Mouse (Mus musculus) lung, postnatal 0 days (tissue): ENCODE measurements around the gene Acox3. TPM values are rescaled to one million over a fixed set of nuclear protein-coding genes. Genes with fewer than 3 reads are reported as not detected.

ENCODE experiments used
- ATAC-seq: fragments of 200-750 bp; cut with Nextera tagmentation; 2 replicates; pipeline ENCODE4 v1.8.0; 2017; ENCODE audit warnings: moderate library complexity
- DNase-seq: peaks from one replicate; pipeline ENCODE4 v3.0.0-alpha.2; 2016; ENCODE audit warnings: low spot score
- H3K27ac ChIP-seq: fragments of 300-500 bp; sonication (generic); 2 replicates; pipeline ENCODE4 v1.5.1; 2014; ENCODE audit warnings: antibody characterized with exemption, mild to moderate bottlenecking, low read length, mixed read lengths
- H3K27me3 ChIP-seq: fragments of 300-500 bp; sonication (generic); replicated peaks from 2 replicates; pipeline ENCODE4 v1.6.1; 2014; ENCODE audit warnings: low read length, mixed read lengths; ENCODE audit not compliant: insufficient read depth
- H3K36me3 ChIP-seq: fragments of 300-500 bp; sonication (generic); 2 replicates; pipeline ENCODE4 v1.6.1; 2014; ENCODE audit warnings: low read length, mixed read lengths; ENCODE audit not compliant: insufficient read depth
- H3K4me1 ChIP-seq: fragments of 300-500 bp; sonication (generic); 2 replicates; pipeline ENCODE4 v1.6.1; 2014; ENCODE audit warnings: antibody characterized with exemption, low read depth, low read length, mixed read lengths; ENCODE audit not compliant: insufficient read depth
- H3K4me2 ChIP-seq: fragments of 300-500 bp; sonication (generic); replicated peaks from 2 replicates; pipeline ENCODE4 v1.6.1; 2014; ENCODE audit warnings: low read depth, mild to moderate bottlenecking, low read length, moderate library complexity, mixed read lengths
- H3K4me3 ChIP-seq: fragments of 300-500 bp; sonication (generic); 2 replicates; pipeline ENCODE4 v1.5.1; 2014; ENCODE audit warnings: low read depth, low read length
- H3K9ac ChIP-seq: fragments of 300-500 bp; sonication (generic); replicated peaks from 2 replicates; pipeline ENCODE4 v1.6.1; 2014; ENCODE audit warnings: low read depth, mild to moderate bottlenecking
- H3K9me3 ChIP-seq: fragments of 300-500 bp; sonication (generic); 2 replicates; pipeline ENCODE4 v1.6.1; 2016; ENCODE audit warnings: low read length, mixed read lengths
- CTCF ChIP-seq: IDR thresholded peaks from 2 replicates; pipeline ENCODE4 v1.5.1; 2016; ENCODE audit warnings: antibody characterized with exemption, mild to moderate bottlenecking
- EP300 ChIP-seq: IDR thresholded peaks from 2 replicates; pipeline ENCODE4 v1.6.1; 2016; ENCODE audit warnings: antibody characterized with exemption, mild to moderate bottlenecking, control low read depth
- WGBS: fragments of 180-500 bp; shearing (Covaris S2); extraction: QIAGEN DNeasy Blood & Tissue Kit; methylation state at CpG from one replicate; pipeline ENCODE4 v1.1.7; 2014; 5-methylcytosine and 5-hydroxymethylcytosine counted together
- polyA plus RNA-seq: library from polyadenylated mRNA; unstranded; fragments of >200 nt; fragmentation: Nextera tagmentation; extraction: Ambion mirVana; gene quantifications from 2 replicates; pipeline ENCODE4 v1.2.1, GENCODE M21; 2015

The Acox3 gene
- polyA plus RNA-seq, 1 experiment from 2014 or later, result 15.9 TPM

DNA sequence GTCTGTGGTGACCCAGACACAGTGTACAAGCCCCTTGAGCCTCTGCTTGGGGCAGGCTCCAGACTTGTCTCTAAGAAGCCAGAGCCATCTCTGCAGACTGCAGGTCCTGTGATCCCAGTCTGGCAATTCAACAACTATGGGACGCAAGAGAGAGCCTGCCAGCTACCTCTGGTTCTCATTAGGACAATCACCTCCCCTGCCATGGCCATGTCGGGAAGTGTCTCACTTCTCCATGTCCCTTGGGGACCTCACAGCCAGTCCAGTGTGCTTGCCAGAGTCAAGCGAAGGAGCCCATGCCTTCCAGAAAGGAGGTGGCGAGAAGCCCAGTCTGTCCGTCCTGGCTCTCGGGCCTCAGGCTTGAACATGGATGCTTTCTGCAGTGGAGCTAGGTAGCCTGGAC is 50.0 kb downstream of the Acox3 start:
- Histone ChIP-seq H3K4me3 (no peak overlapping the region), H3K36me3 (no peaks in the 10 kb centered on the region), H3K27ac (no peak overlapping the region), H3K9ac (no peak overlapping the region), H3K27me3 (no peaks in the 10 kb centered on the region), H3K4me1 (no peaks in the 10 kb centered on the region), H3K4me2 (no peak overlapping the region), H3K9me3 (no peaks in the 10 kb centered on the region)
- TF ChIP-seq EP300, result no peak
- TF ChIP-seq CTCF, result no peak
- DNase-seq (no peak), ATAC-seq (no peak)
- WGBS, result 86% methylated on average over 6 of the region's 6 CpGs

DNA sequence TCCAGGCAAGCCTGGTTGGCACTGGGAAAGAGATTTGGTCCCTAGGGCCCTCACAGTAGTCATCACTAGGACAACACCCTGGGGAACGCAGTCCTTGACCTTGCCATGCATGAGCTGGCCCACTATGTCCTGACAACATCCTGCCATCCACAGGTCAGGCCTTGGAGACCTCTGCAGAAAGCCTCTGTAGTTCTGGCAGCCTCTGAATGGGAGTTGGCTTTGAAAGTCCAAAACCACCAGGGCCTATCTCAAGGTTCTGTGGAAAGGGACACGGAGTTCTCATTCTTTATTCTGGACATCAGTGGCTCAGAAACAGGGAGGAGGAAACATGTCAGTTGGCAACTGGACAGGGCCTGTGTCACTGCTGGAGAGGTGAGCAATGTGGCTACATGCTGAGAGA is 53.2 kb downstream of the Acox3 start:
- Histone ChIP-seq H3K4me3 (no peak overlapping the region), H3K36me3 (no peaks in the 10 kb centered on the region), H3K9me3 (no peaks in the 10 kb centered on the region), H3K4me1 (no peaks in the 10 kb centered on the region), H3K9ac (no peak overlapping the region), H3K27me3 (no peaks in the 10 kb centered on the region), H3K4me2 (no peak overlapping the region), H3K27ac (no peak overlapping the region)
- TF ChIP-seq CTCF (no peak), EP300 (0 out of 2 replicates have a peak, but pooled peaks have one; percentile 13)
- WGBS, result 71% methylated on average over 2 of the region's 2 CpGs
- ATAC-seq (peak; percentile 23; the same call in 1 of the 2 replicates), DNase-seq (peak; percentile 17)

DNA sequence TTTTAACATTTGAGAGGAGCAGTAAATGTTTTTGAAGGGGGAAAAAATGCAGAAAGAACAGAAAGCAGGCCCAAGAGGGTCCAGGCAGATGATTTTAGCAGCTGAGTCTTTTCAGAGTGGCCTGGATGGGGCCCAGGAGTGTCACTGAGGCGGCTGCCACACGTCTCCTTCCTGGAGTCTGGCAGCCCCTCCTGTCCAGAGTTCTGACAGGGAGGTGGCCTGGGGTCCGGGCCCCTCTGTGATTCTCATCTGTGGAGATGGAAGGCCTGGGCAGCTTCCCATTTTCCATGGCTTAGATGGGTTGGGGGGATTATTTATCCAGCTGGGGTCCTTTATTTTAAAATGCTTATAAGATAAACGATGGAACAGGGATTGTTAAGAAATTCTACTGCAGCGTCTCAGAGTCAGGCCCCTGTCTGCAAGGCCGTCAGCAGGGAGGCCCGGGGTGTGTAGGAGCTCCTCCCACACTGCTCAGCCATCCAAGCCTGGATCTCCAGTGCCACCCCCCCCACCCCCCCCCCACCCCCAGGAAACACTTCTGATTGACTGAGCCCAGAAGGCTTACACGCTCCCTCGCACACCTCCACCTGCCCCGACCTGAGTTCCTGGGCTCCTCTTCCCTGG is 59.2 kb downstream of the Acox3 start:
- Histone ChIP-seq H3K9ac (no peak overlapping the region), H3K4me2 (no peak overlapping the region), H3K9me3 (no peaks in the 10 kb centered on the region), H3K4me3 (no peak overlapping the region), H3K36me3 (no peaks in the 10 kb centered on the region), H3K4me1 (peaks cover 13% of the 10 kb centered on the region; the same call in 1 of the 2 replicates), H3K27ac (no peak overlapping the region), H3K27me3 (no peaks in the 10 kb centered on the region)
- no peak for TF ChIP-seq CTCF
- no peak for TF ChIP-seq EP300
- ATAC-seq (peak; percentile 71), DNase-seq (peak; percentile 73)
- WGBS, result 29% methylated on average over 10 of the region's 10 CpGs

DNA sequence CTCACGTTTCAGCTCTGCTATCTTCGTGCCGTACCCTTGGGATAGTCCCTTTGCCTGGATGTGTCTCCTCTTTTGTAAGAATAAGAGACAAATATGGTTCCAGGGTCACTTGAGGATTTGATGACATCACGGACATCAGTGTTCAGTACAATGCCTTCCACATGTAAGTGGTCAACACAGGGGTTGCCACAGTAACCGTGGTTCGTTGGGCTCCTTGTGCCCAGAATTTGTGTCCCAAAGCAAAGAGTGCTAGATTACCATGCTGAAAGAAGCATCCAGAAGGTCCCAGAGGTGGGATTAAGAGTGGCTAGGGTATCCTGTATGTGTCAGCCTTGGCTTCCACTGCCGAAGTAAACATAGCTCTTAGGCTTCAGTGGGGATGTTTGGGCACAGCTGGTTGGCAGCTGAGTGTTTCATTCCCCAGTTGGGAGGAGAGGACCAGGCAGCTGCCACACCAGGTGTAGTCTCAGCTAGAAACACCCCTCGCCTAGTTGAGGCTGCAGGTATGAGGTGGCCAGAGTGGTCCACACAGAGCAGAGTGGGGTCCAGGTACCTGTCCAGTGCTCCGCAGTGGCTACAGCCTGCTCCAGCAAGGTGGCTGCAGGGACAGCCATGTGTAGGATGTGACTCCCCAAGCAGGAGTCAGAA is 60.7 kb downstream of the Acox3 start:
- no peak overlapping the region for H3K9ac ChIP-seq
- WGBS, result 80% methylated on average over 9 of the region's 9 CpGs
- no peak overlapping the region for H3K27ac ChIP-seq
- H3K9me3 ChIP-seq, result no peaks in the 10 kb centered on the region
- no peak for DNase-seq
- ATAC-seq, result no peak
- no peaks in the 10 kb centered on the region for H3K27me3 ChIP-seq
- H3K4me2 ChIP-seq, result no peak overlapping the region
- TF ChIP-seq CTCF, result no peak
- no peak for TF ChIP-seq EP300
- H3K4me3 ChIP-seq, result no peak overlapping the region
- H3K4me1 ChIP-seq, result peaks cover 13% of the 10 kb centered on the region; the same call in 1 of the 2 replicates
- no peaks in the 10 kb centered on the region for H3K36me3 ChIP-seq

DNA sequence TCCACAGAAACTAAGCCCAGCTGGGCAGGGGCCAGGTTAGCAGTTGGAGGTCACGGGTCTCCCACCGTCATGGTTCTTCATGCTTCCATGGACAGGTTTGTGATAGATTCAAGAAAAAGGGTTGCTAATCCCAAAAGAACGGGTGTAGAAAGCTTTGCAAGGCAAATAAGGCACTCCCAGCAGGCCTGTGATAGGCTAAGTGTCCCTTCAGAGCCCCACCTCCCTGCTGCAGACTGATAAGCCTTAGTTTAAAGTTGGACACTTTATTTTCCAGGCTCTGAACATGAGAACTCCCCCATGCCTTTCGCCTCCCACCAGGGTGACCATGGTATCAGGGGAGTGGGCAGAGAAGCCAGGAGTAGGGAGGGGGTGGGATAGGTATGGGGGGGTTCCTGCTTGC is 61.2 kb downstream of the Acox3 start:
- ATAC-seq, result no peak
- Histone ChIP-seq H3K27me3 (no peaks in the 10 kb centered on the region), H3K36me3 (no peaks in the 10 kb centered on the region), H3K27ac (no peak overlapping the region), H3K9me3 (no peaks in the 10 kb centered on the region), H3K4me1 (peaks cover 13% of the 10 kb centered on the region; the same call in 1 of the 2 replicates), H3K4me2 (no peak overlapping the region), H3K9ac (no peak overlapping the region), H3K4me3 (no peak overlapping the region)
- peak; percentile 33 for DNase-seq
- WGBS, result 50% methylated on average over 4 of the region's 4 CpGs
- no peak for TF ChIP-seq EP300
- TF ChIP-seq CTCF, result no peak

DNA sequence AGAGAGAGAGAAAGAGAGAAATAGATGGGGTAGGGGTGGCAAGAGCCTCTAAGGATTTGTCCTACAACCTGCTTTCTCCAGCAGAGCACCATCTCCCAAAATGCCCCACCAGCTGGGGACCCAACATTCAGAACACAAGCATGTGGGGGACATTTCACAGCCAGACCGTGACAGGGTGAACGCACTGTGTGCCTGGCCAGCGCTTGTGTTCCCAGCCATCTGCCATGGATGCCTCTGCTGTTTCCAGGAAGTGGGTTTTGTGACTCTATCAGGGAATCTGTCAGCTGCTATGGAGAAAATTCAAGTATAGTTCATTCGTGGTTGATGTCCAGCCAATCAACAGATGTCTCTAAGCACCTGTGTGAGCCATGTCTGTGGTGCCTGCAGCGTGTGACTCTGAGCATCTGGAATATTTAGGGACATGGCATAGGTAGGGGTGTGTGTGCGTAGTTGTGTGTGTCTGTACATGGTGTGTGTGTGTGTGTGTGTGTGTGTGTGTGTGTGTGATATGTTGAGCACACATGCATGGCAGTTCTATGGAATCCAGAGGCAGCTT is 63.2 kb downstream of the Acox3 start:
- TF ChIP-seq CTCF (no peak), EP300 (no peak)
- Histone ChIP-seq H3K4me1 (peaks cover 13% of the 10 kb centered on the region; the same call in 1 of the 2 replicates), H3K36me3 (no peaks in the 10 kb centered on the region), H3K4me2 (no peak overlapping the region), H3K4me3 (no peak overlapping the region), H3K9ac (no peak overlapping the region), H3K27me3 (no peaks in the 10 kb centered on the region), H3K27ac (peak overlapping the region; percentile 71), H3K9me3 (no peaks in the 10 kb centered on the region)
- ATAC-seq (0 out of 2 replicates have a peak, but pooled peaks have one; percentile 12), DNase-seq (peak; percentile 57)
- 67% methylated on average over 6 of the region's 6 CpGs for WGBS
